Mouse (Mus musculus) 3134 (cell line): ENCODE data around the gene Pkd1.
A peak's percentile ranks its signal among the peaks of the same experiment; 100 is the strongest.

ENCODE experiments used
- DNase-seq: peaks from one replicate; pipeline ENCODE4 v3.0.0-alpha.2; 2011; ENCODE audit warnings: low spot score; ENCODE audit not compliant: insufficient read length; ENCODE audit errors: extremely low read depth

Gene Pkd1

DNA sequence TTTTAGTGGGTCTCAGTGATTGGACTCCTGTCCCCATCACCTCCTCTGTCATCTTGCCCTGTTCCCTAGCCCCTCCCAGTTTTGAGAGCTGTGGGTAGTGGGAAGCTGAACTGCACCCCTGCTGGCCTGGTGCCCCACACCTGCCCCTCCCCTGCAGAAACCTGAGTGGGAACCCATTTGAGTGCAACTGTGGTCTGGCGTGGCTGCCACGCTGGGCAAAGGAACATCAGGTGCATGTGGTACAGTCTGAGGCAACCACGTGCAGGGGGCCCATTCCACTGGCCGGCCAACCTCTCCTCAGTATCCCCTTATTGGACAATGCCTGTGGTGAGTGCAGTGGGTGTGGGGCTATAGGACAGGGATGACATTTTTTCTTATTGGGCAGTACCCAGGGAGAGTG lies 14.8 kb downstream of the Pkd1 start:
- DNase-seq, result no peak

DNA sequence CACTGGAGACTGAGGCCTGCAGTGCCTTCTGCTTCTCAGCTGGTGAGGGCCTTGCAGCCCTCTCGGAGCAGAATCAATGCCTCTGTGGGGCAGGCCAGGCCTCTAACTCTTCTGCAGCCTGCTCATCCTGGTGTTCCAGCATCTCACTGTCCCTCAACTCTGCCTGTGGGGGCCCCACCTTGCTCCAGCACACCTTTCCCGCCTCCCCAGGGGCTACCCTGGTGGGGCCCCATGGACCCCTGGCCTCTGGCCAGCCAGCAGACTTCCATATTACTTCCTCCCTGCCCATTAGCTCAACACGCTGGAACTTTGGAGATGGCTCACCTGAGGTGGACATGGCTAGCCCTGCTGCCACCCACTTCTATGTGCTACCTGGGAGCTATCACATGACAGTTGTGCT lies 15.5 kb downstream of the Pkd1 start:
- DNase-seq, result no peak

DNA sequence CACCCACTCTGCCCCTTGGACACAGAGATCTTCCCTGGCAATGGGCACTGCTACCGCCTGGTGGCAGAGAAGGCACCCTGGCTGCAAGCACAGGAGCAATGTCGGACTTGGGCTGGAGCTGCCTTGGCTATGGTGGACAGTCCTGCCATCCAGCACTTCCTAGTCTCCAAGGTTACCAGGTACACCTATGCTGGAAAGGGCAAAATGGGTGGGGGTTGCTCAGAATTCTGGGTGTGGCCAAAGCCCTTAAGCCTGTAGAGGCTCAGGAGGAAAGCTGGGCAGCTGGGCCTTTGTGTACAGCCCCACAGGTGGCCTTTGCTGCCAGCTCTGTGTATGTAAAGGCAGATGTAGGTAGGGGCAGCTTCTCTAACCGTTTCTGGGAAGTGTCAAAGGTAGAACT lies 16.2 kb downstream of the Pkd1 start:
- DNase-seq, result no peak

DNA sequence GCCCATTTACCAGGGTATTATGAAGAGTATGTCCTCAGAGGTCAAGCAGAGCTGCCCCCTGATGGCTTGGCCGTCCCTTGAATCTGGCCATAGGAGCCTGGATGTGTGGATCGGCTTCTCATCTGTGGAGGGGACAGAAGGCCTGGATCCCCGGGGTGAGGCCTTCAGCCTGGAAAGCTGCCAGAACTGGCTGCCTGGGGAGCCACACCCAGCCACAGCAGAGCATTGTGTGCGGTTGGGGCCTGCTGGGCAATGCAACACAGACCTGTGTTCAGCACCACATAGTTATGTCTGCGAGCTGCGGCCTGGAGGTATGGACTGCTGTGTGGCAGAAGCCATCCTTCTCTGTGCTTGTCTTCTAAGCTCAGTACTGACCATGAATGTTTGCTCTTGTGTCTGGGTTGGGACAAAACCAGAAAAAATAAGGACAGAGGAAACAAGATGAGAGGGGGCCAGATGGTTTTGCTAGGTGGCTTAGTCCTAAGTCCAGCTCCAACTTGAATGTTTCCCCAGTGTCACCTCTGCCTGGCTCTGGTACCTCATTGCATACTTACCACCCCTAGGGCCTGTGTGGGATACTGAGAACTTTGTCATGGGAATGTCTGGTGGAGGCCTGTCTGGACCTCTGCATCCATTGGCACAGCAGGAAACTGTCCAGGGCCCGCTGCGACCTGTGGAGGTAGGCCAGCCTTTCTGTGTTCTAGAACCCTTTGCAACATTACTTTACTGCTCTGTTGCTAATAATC lies 17.6 kb downstream of the Pkd1 start:
- peak; percentile 66 for DNase-seq

DNA sequence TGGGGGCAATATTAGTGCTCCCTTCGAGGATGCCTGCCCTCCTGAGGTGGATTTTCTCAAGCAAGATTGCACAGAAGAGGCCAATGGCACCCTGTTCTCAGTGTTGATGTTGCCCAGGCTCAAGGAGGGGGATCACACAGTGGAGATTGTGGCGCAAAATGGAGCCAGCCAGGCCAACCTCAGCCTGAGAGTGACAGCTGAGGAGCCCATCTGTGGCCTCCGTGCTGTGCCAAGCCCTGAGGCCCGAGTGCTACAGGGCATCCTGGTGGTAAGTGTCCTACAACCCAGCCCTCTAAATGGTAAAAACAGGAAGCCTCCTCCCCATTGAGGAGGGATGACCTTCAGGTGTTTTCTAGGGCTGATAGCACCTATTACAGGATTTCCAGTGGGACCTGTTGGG lies 20.2 kb downstream of the Pkd1 start:
- no peak for DNase-seq

DNA sequence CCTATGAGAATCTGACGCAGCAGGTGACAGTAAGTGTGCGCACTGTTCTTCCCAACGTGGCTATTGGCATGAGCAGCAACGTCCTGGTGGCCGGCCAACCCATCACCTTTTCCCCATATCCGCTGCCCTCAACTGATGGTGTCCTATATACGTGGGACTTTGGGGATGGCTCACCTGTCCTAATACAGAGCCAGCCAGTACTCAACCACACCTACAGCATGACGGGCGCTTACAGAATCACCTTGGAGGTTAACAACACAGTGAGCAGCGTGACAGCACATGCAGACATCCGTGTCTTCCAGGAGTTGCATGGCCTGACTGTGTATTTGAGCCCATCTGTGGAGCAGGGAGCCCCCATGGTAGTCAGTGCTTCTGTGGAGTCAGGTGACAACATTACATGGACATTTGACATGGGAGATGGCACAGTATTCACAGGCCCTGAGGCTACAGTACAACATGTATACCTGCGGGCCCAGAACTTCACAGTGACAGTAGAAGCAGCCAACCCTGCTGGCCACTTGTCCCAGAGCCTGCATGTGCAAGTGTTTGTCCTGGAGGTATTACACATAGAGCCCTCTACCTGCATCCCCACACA lies 23.1 kb downstream of the Pkd1 start:
- no peak for DNase-seq

DNA sequence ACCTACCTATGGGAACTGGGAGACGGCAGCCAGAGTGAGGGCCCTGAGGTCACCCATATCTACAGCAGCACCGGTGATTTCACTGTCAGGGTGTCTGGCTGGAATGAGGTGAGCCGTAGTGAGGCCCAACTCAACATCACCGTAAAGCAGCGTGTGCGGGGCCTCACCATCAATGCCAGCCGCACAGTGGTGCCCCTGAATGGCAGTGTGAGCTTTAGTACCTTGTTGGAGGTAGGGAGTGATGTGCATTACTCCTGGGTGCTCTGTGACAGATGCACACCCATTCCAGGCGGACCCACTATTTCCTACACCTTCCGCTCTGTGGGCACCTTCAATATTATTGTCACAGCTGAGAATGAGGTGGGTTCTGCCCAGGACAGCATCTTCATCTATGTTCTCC lies 24.2 kb downstream of the Pkd1 start:
- no peak for DNase-seq

DNA sequence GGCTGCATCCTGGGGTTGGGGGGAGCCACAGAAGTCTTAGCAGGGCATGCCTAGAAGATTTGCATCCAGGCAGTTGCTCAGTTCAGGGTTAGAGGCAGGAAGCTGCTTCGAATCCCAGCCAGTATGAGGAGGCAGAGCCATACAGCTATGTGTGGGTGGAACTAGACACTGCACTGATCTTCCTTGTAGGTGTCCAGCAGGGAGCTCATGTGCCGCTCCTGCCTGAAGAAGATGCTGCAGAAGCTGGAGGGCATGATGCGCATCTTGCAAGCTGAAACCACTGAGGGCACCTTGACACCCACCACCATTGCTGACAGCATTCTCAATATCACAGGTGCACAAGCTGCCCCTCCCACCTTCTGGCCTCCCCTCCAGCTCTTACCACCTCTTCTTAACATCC lies 29.9 kb downstream of the Pkd1 start:
- no peak for DNase-seq

DNA sequence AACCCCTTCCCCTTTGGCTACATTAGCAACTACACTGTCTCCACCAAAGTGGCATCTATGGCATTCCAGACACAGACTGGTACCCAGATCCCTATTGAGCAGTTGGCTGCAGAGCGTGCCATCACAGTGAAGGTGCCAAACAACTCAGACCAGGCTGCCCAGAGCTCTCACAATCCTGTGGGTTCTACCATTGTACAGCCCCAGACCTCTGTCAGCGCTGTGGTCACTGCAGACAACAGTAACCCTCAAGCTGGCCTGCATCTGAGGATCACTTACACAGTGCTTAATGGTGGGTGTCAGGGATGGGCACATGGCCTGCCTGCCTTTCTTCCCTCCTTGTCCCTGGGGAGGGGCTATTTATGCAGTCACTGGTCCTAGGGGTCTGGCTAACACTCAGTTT lies 30.7 kb downstream of the Pkd1 start:
- no peak for DNase-seq

DNA sequence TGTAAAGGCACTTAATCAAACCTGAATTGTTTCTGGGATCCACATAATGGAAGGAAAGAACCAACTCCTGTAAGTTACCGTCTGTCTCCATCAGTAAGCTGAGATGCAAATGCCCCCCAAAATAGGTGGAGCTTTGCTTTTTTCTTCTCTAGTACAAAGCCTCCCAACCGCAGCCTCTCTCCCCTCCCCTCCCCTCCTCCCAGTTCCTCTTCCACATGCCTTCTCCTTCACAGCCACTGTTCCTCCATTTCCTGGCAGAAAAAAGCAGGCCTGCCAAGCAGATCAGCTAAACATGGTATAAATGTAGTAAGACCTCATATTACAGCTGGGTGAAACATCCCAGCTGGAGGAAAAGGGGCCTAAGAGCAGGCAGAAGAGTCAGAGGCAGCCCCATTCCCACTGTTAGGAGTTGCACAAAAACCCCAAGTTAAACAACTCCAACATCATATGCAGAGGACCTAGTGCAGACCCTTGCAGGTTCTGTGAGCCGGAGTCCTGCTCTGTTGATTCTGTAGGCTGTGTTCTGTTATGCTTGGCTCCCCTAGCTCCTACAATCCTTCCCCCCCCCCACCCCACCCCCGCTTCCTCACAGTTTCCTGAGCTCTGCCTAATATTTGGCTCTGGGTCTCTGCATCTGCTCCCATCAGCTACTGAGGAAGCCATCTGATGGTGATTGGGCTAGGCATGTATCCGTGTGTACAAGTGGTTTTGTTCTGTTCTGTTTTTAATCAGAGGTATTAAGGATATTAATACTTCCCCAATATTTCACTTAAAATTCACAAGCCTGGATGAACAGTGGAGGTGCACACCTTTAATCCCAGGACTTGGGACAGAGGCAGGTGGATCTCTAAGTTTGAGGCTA lies 34.2 kb downstream of the Pkd1 start:
- no peak for DNase-seq

DNA sequence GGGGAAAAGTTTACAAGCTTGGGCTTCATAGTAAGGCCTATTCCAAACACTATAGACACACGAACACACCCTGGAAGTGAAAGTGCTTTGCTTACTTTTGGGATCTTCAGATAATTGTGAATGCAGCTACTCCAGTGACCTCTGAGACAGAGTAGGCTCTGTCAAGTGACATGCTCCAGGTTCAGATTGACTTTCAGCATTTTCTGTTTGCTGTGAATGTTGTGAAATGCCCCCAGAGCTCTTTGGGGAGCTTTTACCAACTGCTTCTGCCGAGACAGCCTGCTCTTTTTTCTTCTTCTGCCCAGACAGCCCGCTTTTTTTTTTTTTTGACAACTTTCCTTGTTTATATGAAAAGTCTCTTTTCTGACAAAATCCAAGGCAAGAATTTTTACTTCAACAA lies 34.9 kb downstream of the Pkd1 start:
- DNase-seq, result no peak

DNA sequence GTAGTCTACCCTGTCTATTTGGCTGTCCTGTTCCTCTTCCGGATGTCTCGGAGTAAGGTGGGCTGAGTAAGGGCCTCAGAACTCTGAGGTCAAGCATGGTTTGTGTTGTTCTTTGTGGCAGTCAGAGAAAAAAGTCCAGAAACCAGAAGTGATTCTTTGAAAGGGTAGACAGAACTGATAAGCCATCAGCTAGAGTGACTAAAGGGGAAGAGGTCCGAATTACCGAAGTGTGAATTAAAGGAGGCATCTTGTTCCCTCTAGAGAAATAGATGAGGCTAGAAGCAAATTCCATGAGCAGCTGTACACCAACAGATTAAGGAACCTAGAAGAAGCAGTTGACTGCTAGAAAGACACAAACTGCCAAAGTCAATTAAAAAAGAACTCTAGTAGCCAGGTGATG lies 36.9 kb downstream of the Pkd1 start:
- DNase-seq, result no peak

DNA sequence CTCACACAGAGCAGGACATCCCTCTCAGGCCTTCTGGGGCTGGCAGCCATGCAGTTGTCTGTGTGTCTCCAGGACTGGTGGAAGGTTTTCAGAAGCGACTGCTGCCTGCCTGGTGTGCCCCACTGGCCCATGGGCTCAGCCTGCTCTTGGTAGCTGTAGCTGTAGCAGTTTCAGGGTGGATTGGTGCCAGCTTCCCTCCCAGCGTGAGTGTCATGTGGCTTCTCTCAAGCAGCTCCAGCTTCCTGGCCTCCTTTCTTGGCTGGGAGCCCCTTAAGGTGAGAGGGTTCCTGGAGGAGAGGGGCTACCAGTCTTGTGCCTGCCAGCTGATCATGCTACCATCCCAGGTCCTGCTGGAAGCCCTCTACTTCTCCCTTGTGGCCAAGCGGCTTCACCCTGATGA lies 41.3 kb downstream of the Pkd1 start:
- no peak for DNase-seq

DNA sequence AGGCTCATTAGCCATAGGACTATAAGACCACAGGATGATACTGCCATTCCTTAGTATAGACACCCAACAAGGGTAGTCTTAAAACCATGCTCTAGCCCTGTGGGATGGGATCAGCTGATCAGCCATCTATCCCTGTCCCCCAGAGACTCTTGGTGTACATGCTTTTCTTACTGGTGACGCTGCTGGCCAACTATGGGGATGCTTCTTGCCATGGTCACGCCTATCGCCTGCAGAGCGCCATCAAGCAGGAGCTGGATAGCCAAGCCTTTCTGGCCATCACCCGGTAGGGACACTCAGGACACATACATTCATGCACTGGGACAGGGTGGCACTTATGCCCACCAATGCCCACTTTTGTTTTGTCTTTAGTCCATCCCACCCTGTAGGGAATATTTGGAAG lies 42.1 kb downstream of the Pkd1 start:
- DNase-seq, result no peak

DNA sequence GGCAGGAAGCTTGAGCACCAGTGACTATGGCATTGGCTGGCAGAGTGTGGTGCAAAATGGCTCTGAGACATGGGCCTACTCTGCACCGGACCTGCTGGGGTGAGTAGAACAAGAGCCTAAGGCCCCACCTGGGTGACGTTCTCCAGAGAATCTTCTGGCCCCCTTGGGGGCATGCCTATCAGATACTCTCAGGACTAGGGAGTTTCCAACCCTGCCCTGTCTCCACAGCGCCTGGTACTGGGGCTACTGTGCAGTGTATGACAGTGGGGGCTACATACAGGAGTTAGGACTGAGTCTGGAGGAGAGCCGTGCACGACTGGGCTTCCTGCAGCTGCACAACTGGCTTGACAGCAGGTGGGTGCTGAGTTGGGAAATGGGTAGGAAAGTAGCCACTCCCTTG lies 43.6 kb downstream of the Pkd1 start:
- no peak for DNase-seq

DNA sequence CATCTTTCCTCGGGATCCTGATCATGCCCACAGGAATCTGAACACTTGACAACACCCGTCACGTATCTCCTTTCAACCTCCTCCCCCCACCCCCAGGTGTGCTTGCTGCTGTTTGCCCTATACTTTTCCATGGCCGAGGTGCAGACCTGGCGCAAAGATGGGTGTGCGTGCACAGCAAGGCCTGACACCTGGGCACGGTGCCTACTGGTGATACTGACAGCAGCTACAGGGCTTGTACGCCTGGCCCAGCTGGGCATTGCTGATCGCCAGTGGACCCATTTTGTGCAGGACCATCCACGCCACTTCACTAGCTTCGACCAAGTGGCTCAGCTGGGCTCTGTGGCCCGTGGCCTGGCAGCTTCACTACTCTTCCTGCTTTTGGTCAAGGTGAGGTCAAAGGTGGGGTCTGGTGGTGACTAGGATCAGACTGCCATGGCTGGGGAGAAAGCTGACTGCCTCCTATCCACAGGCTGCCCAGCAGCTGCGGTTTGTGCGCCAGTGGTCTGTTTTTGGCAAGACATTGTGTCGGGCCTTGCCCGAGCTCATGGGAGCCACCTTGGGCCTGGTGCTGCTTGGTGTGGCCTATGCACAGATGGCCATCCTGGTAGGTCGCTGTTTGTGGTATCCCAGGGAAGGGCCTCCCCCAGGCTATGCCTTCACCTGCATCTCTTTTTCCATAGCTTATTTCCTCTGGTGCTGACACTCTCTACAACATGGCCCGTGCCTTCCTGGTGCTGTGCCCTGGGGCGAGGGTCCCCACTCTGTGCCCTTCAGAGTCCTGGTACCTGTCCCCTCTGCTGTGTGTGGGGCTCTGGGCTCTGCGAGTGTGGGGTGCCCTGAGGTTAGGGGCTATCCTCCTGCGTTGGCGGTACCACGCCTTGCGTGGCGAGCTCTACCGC lies 44.6 kb downstream of the Pkd1 start:
- DNase-seq, result no peak

DNA sequence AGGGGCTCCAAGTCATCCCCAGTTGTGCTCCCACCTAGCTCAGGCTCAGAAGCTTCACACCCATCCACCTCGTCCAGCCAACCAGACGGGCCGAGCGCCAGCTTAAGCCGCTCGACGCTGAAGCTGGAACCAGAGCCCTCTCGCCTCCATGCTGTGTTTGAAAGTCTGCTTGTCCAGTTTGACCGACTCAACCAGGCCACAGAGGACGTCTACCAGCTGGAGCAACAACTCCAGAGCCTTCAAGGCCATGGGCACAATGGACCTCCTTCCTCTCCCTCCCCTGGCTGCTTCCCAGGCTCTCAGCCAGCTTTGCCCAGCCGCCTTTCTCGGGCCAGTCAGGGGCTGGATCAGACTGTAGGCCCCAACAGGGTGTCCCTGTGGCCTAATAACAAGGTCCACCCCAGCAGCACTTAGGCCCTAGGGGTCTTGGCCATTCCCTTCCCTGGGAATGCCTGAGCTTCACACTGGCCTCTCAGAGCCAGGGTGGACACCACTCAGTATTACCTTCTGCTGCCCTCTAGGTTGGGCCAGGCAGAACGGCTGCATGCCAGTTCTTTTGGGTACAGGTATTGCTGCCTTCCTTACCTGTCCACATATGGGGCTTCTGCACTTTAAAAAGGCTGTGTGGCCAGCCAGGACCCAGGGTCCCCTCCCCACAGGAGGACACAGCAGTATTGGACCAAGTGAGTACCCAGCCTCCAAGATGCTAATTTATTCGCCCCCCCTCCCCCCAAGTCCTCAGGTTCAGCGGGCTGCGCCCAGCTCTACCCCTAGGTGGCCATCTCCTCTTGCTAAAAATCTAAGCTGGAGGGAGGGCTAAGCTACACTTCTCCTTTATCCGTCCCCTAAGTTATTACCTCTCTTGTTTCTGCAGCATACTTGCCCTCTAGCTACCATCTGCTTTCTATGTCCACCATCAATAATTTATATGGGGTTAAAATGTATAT lies 45.8 kb downstream of the Pkd1 start:
- no peak for DNase-seq

DNA sequence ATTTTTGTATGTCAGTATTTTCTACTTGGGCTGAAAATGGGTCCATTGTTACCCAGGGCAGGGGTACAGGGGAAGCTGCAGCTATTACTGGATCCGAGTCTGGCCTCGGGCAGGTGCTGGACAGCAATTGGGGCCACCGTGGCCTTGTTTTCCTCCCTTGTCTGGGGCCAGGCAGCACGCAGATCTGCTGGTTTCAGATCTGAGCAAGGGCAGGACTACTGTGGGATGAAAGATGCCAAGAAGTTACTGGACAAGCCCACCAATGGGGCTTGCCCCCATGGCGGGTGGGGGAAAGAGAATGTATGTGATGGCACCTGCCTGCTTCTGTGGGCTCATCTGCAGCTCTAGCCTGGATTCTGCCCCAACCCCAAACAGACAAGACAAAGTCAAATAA lies 46.4 kb downstream of the Pkd1 start:
- no peak for DNase-seq

DNA sequence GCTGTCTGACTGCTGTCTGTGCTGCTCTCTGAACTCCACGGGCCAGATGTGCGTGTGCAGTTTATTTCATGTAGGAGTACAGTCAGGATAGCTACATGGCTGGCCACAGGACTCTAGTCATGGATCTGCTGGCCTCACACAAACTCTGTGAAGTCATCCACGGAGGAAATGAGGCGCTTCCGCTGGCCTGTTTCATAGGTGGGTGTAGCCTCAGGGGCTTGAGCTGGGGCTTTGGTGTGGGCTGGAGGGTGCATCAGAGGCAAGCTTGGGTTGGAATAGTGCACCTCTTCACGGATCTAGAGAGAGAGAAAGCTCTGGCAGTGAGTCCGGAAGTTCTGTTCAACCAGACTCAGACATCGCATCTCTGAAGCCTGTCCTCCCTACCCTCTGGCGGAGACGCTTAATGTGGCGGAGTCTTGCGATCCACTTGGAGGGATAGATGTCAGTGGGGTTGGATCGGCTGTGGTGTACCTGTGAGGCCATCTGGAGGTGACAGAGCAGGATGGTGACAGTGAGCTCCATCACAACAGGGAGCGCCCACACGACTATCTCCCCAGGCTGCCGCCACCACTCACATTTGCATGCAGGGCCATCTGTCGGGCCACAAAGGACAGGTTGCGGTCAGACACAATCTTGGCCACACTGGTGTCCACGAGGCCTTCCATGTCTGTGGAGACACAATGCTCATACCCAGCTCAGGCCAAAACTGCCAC lies 47.0 kb downstream of the Pkd1 start:
- DNase-seq, result no peak
